Mouse (Mus musculus) lung, embryonic 16.5 days (tissue): Measurements from ENCODE around the gene Phf5a. TPM values are rescaled to one million over a fixed set of nuclear protein-coding genes. Genes with fewer than 3 reads are reported as not detected.

Experiments
- ATAC-seq: fragments of 200-750 bp; cut with Nextera tagmentation; 2 replicates; pipeline ENCODE4 v1.8.0; 2017; ENCODE audit warnings: low read depth, mild to moderate bottlenecking, moderate library complexity
- H3K27ac ChIP-seq: fragments of 300-500 bp; sonication (generic); 2 replicates; pipeline ENCODE4 v1.5.1; 2014; ENCODE audit warnings: mild to moderate bottlenecking, control low read depth, low read length
- H3K27me3 ChIP-seq: fragments of 300-500 bp; sonication (generic); 2 replicates; pipeline ENCODE4 v1.6.1; 2014; ENCODE audit warnings: low read depth, low read length, mixed read lengths; ENCODE audit not compliant: control insufficient read depth, insufficient read depth
- H3K36me3 ChIP-seq: fragments of 300-500 bp; sonication (generic); 2 replicates; pipeline ENCODE4 v1.6.1; 2014; ENCODE audit warnings: low read length; ENCODE audit not compliant: control insufficient read depth, insufficient read depth
- H3K4me1 ChIP-seq: fragments of 300-500 bp; sonication (generic); replicated peaks from 2 replicates; pipeline ENCODE4 v1.6.1; 2014; ENCODE audit warnings: low read length, mixed read lengths; ENCODE audit not compliant: control insufficient read depth, insufficient read depth
- H3K4me2 ChIP-seq: fragments of 300-500 bp; sonication (generic); 2 replicates; pipeline ENCODE4 v1.6.1; 2014; ENCODE audit warnings: low read depth, low read length, control low read depth
- H3K4me3 ChIP-seq: fragments of 300-500 bp; sonication (generic); 2 replicates; pipeline ENCODE4 v1.5.1; 2014; ENCODE audit warnings: mild to moderate bottlenecking, low read length, control low read depth
- H3K9ac ChIP-seq: fragments of 300-500 bp; sonication (generic); 2 replicates; pipeline ENCODE4 v1.6.1; 2014; ENCODE audit warnings: low read length, control low read depth
- H3K9me3 ChIP-seq: fragments of 300-500 bp; sonication (generic); 2 replicates; pipeline ENCODE4 v1.6.1; 2016; ENCODE audit warnings: low read length; ENCODE audit not compliant: control insufficient read depth
- WGBS: fragments of 180-500 bp; shearing (Covaris S2); extraction: QIAGEN DNeasy Blood & Tissue Kit; methylation state at CpG from one replicate; pipeline ENCODE4 v1.1.7; 2014; 5-methylcytosine and 5-hydroxymethylcytosine counted together
- polyA plus RNA-seq: library from polyadenylated mRNA; unstranded; fragments of >200 nt; fragmentation: Nextera tagmentation; extraction: Ambion mirVana; gene quantifications from 2 replicates; pipeline ENCODE4 v1.2.1, GENCODE M21; 2015

Gene Phf5a
- polyA plus RNA-seq, 1 experiment from 2014 or later: 146 TPM

DNA sequence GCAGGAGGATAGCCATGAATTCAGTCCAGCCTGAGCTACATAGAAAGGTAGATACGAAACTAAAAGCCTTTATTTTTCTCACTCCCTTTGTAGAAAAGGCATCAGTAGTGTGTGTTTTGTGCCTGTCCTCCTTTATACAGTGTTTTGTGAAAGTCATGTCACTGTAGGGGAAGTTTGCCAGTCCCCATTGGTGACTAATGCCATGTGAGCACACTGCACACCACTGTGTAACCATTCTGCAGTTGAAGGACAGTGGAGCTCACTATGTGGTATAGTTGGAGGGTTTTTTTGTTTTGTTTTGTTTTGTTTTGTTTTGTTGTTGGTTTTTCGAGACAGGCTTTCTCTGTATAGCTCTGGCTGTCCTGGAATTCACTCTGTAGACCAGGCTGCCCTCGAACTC, 53.3 kb downstream of the Phf5a start:
- no peak for ATAC-seq
- WGBS: 77% methylated on average over 3 of the region's 3 CpGs
- no peak overlapping the region for H3K4me2 ChIP-seq
- H3K9ac ChIP-seq: no peak overlapping the region
- peaks cover 39% of the 10 kb centered on the region for H3K36me3 ChIP-seq
- no peak overlapping the region for H3K27ac ChIP-seq
- no peaks in the 10 kb centered on the region for H3K4me1 ChIP-seq
- H3K9me3 ChIP-seq: no peaks in the 10 kb centered on the region
- no peaks in the 10 kb centered on the region for H3K27me3 ChIP-seq
- H3K4me3 ChIP-seq: no peak overlapping the region

GRCm38 (mm10) chr15:81814716-81815370, 56.9 kb downstream of the Phf5a start:
- Histone ChIP-seq H3K9me3 (no peaks in the 10 kb centered on the region), H3K9ac (no peak overlapping the region)
- WGBS: 78% methylated on average over 12 of the region's 12 CpGs

More at GRCm38 (mm10) chr15:81814716-81815370, 56.9 kb downstream of the Phf5a start:
- Histone ChIP-seq H3K4me3 (no peak overlapping the region), H3K27me3 (no peaks in the 10 kb centered on the region), H3K4me1 (peaks cover 10% of the 10 kb centered on the region), H3K4me2 (no peak overlapping the region), H3K36me3 (peaks cover 27% of the 10 kb centered on the region), H3K27ac (no peak overlapping the region)
- ATAC-seq: no peak

Other genes with a start within 250 kb of the Phf5a start
- gene L3mbtl2, start 208.0 kb downstream of the Phf5a start, polyA plus RNA-seq: 19.8 and 24.8 TPM in 2 replicates
- gene Chadl, start 174.6 kb downstream of the Phf5a start, polyA plus RNA-seq: 4.5 and 5.6 TPM in 2 replicates
- 25.7 and 32.0 TPM in 2 replicates for gene Zc3h7b, start 126.9 kb downstream of the Phf5a start, polyA plus RNA-seq
- gene Rangap1, start 126.4 kb downstream of the Phf5a start, polyA plus RNA-seq: 94.6 and 95.7 TPM in 2 replicates
- 32.4 and 39.8 TPM in 2 replicates for gene Tef, start 69.5 kb downstream of the Phf5a start, polyA plus RNA-seq
- gene Tob2, start 13.1 kb downstream of the Phf5a start, polyA plus RNA-seq: 32.3 and 36.0 TPM in 2 replicates
- 171 and 180 TPM in 2 replicates for gene Aco2, start 398 bp upstream of the Phf5a start, polyA plus RNA-seq
- gene Polr3h, start 54.3 kb upstream of the Phf5a start, polyA plus RNA-seq: 64.5 and 65.1 TPM in 2 replicates
- gene Csdc2, start 64.8 kb upstream of the Phf5a start, polyA plus RNA-seq: 10.0 and 10.7 TPM in 2 replicates
- 37.7 and 41.7 TPM in 2 replicates for gene Pmm1, start 89.0 kb upstream of the Phf5a start, polyA plus RNA-seq
- not detected in 2 replicates for gene 1700029P11Rik, start 108.6 kb upstream of the Phf5a start, polyA plus RNA-seq
- gene Xrcc6, start 115.9 kb upstream of the Phf5a start, polyA plus RNA-seq: 72.0 and 77.0 TPM in 2 replicates
- 21.6 and 22.7 TPM in 2 replicates for gene Desi1, start 162.0 kb upstream of the Phf5a start, polyA plus RNA-seq
- gene Snu13, start 175.7 kb upstream of the Phf5a start, polyA plus RNA-seq: 260 and 272 TPM in 2 replicates
- not detected in 2 replicates for gene 4930407I10Rik, start 187.2 kb upstream of the Phf5a start, polyA plus RNA-seq
- not detected in 2 replicates for gene Mei1, start 198.1 kb upstream of the Phf5a start, polyA plus RNA-seq